In the genomic region with DNA sequence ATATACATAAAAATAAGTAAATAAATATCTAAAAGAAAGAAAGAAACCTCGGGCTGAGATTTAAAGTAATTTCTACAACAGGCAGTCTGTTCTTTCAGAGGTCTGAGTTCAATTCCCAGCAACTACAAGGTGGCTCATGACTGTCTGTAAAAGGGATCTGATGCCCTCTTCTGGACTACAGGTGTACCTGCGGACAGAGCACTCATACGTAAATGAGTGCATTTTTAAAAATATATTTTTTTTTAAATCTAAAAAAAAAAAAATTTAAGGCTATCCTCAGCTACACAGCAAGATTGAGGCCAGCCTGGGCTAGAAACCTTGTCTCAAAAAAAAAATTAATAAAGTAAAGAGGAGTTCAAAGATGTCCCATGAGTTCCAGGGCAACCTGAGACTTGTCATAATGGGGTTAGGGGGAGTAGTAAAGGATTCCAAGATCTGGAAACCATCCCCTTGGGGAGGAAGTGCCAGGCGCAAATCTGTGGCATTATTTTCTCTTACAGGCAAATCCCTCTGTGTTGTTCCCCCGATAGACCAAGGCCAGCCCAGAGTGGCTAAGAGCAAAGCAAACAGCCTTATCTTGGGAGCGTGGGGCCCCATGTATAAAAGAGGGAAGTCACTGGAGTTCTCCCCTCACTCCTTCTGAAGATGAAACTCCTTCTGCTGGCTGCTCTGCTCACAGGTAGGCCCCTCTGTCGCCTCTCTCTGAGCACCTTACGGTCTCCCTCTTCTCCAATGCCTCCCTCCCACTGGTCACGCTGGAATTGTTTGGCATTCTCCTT, we compare ENCODE assay signal across 16 mouse cellular contexts. TPM values are rescaled to one million over a fixed set of nuclear protein-coding genes. Genes with fewer than 3 reads are reported as not detected.
DNase-seq lines count a peak whose midpoint lies in the region; ATAC-seq and TF ChIP-seq lines count a peak whose summit lies in the region.
"Had no signal": no experiment of that assay in that cellular context is flagged by ENCODE, and none has a peak within 500 bp of the region (broad histone marks: within the 10 kb centered on the region; RNA-seq: fewer than 3 reads in every experiment).

A gene (plus strand): TSS at position 621 of the 779 bp plus-strand sequence.

- H3K4me3 ChIP-seq in midbrain, postnatal 0 days (ENCODE audit: low read depth, low read length): no peak within 1 kb of the TSS
- no peak within 1 kb of the TSS for H3K4me3 ChIP-seq in midbrain, embryonic 14.5 days (replicated peaks; ENCODE audit: low read depth, low read length)
- no peak within 1 kb of the TSS for H3K4me3 ChIP-seq in intestine, postnatal 0 days (ENCODE audit: low read depth, low read length)
- H3K4me3 ChIP-seq in stomach, postnatal 0 days (ENCODE audit: low read depth, low read length): 0 out of 2 replicates have a peak within 1 kb of the TSS, but pooled peaks have one; percentile 8
- H3K4me3 ChIP-seq: kidney, embryonic 15.5 days; liver, embryonic 13.5 days; midbrain, embryonic 15.5 days had no signal

- H3K36me3 ChIP-seq in midbrain, postnatal 0 days (ENCODE audit: insufficient read depth, low read length): no peaks in the 10 kb centered on the region
- no peaks in the 10 kb centered on the region for H3K36me3 ChIP-seq in midbrain, embryonic 14.5 days (ENCODE audit: control insufficient read depth, insufficient read depth, low read length)
- H3K36me3 ChIP-seq in intestine, postnatal 0 days (ENCODE audit: control insufficient read depth, insufficient read depth): no peaks in the 10 kb centered on the region
- no peaks in the 10 kb centered on the region for H3K36me3 ChIP-seq in stomach, postnatal 0 days (ENCODE audit: control insufficient read depth, insufficient read depth, low read length)
- H3K36me3 ChIP-seq: kidney, embryonic 15.5 days; liver, embryonic 13.5 days; midbrain, embryonic 15.5 days had no signal

- H3K27ac ChIP-seq in midbrain, postnatal 0 days (ENCODE audit: low read depth, low read length): no peak within 1 kb of the TSS
- H3K27ac ChIP-seq in midbrain, embryonic 14.5 days (replicated peaks; ENCODE audit: low read depth, low read length): no peak within 1 kb of the TSS
- no peak within 1 kb of the TSS for H3K27ac ChIP-seq in intestine, postnatal 0 days (ENCODE audit: low read depth, low read length)
- no peak within 1 kb of the TSS; the same call in 1 of the 2 replicates for H3K27ac ChIP-seq in stomach, postnatal 0 days (replicated peaks)
- H3K27ac ChIP-seq: kidney, embryonic 15.5 days; liver, embryonic 13.5 days; midbrain, embryonic 15.5 days had no signal

- peak; percentile 48 for TF ChIP-seq CTCF in midbrain, postnatal 0 days (IDR thresholded peaks at IDR 0.05)
- peak; percentile 53 for TF ChIP-seq CTCF in intestine, postnatal 0 days (IDR thresholded peaks at IDR 0.05; ENCODE audit: low read depth)
- TF ChIP-seq CTCF in stomach, postnatal 0 days (IDR thresholded peaks at IDR 0.05; ENCODE audit: low read depth): peak; percentile 61

- DNase-seq in embryo, embryonic 10.5 days (ENCODE audit: low spot score): peak; percentile 54
- DNase-seq in embryo, embryonic 9.5 days (ENCODE audit: extremely low spot score): no peak
- DNase-seq in midbrain, postnatal 0 days (ENCODE audit: low spot score): no peak
- DNase-seq in midbrain, embryonic 14.5 days: no peak
- peak; percentile 76 for DNase-seq in stomach, postnatal 0 days (ENCODE audit: low spot score)
- no peak for DNase-seq in ovary, adult 18-20 months (ENCODE audit: low spot score)
- DNase-seq in urinary bladder, postnatal 36 days (ENCODE audit: low spot score in 2 of 2): no peak
- DNase-seq: adrenal gland, adult 2 months; cerebellum, adult 9-10 months; heart, postnatal 14 days; liver, embryonic 13.5 days; thymus, postnatal 25 days had no signal

- no peak for ATAC-seq in midbrain, postnatal 0 days (ENCODE audit: low FRiP score)
- no peak for ATAC-seq in midbrain, embryonic 14.5 days (ENCODE audit: low FRiP score, low TSS enrichment)
- ATAC-seq in intestine, postnatal 0 days: peak; percentile 72
- peak; percentile 49; the same call in 1 of the 2 replicates for ATAC-seq in stomach, postnatal 0 days (ENCODE audit: low FRiP score, low TSS enrichment)
- ATAC-seq: midbrain, embryonic 15.5 days had no signal

- 53% methylated on average over 9 of the region's 9 CpGs for whole genome bisulfite sequencing in midbrain, postnatal 0 days
- 51% methylated on average over 9 of the region's 9 CpGs for WGBS in midbrain, embryonic 14.5 days
- 22% methylated on average over 9 of the region's 9 CpGs for whole genome bisulfite sequencing in intestine, postnatal 0 days
- 38% methylated on average over 9 of the region's 9 CpGs for WGBS in stomach, postnatal 0 days

- H3K9ac ChIP-seq in midbrain, postnatal 0 days (replicated peaks; ENCODE audit: low read length, poor library complexity, severe bottlenecking): no peak within 1 kb of the TSS
- H3K9ac ChIP-seq in midbrain, embryonic 14.5 days (replicated peaks; ENCODE audit: low read length): no peak within 1 kb of the TSS
- H3K9ac ChIP-seq in intestine, postnatal 0 days (ENCODE audit: low read depth, low read length): no peak within 1 kb of the TSS
- 0 out of 2 replicates have a peak within 1 kb of the TSS, but pooled peaks have one; percentile 27 for H3K9ac ChIP-seq in stomach, postnatal 0 days (ENCODE audit: low read length)
- H3K9ac ChIP-seq: kidney, embryonic 15.5 days; liver, embryonic 13.5 days; midbrain, embryonic 15.5 days had no signal

- H3K9me3 ChIP-seq in midbrain, postnatal 0 days (ENCODE audit: low read length): no peaks in the 10 kb centered on the region
- H3K9me3 ChIP-seq in midbrain, embryonic 14.5 days (ENCODE audit: control insufficient read depth, low read length): no peaks in the 10 kb centered on the region
- H3K9me3 ChIP-seq in intestine, postnatal 0 days (ENCODE audit: control insufficient read depth): no peaks in the 10 kb centered on the region
- H3K9me3 ChIP-seq in stomach, postnatal 0 days (ENCODE audit: control insufficient read depth, low read length): no peaks in the 10 kb centered on the region
- H3K9me3 ChIP-seq: kidney, embryonic 15.5 days; liver, embryonic 13.5 days; midbrain, embryonic 15.5 days had no signal

- no peaks in the 10 kb centered on the region for H3K27me3 ChIP-seq in midbrain, postnatal 0 days (ENCODE audit: insufficient read depth, low read length)
- H3K27me3 ChIP-seq in midbrain, embryonic 14.5 days (ENCODE audit: control insufficient read depth, insufficient read depth, low read length): no peaks in the 10 kb centered on the region
- H3K27me3 ChIP-seq in intestine, postnatal 0 days (replicated peaks; ENCODE audit: control insufficient read depth, insufficient read depth, low read length): no peaks in the 10 kb centered on the region
- no peaks in the 10 kb centered on the region for H3K27me3 ChIP-seq in stomach, postnatal 0 days (ENCODE audit: control insufficient read depth, insufficient read depth, low read length)
- H3K27me3 ChIP-seq: kidney, embryonic 15.5 days; midbrain, embryonic 15.5 days had no signal

- H3K4me2 ChIP-seq in midbrain, postnatal 0 days (ENCODE audit: low read depth, low read length, poor library complexity, severe bottlenecking): no peak within 1 kb of the TSS
- H3K4me2 ChIP-seq in midbrain, embryonic 14.5 days (ENCODE audit: low read length): no peak within 1 kb of the TSS
- H3K4me2 ChIP-seq in intestine, postnatal 0 days (replicated peaks; ENCODE audit: low read depth): no peak within 1 kb of the TSS
- peak within 1 kb of the TSS; percentile 14; the same call in 1 of the 2 replicates for H3K4me2 ChIP-seq in stomach, postnatal 0 days (replicated peaks; ENCODE audit: low read depth)
- H3K4me2 ChIP-seq: kidney, embryonic 15.5 days; liver, embryonic 13.5 days; midbrain, embryonic 15.5 days had no signal

- H3K4me1 ChIP-seq in midbrain, postnatal 0 days (ENCODE audit: insufficient read depth, low read length): no peaks in the 10 kb centered on the region
- no peaks in the 10 kb centered on the region for H3K4me1 ChIP-seq in midbrain, embryonic 14.5 days (ENCODE audit: control insufficient read depth, insufficient read depth, low read length)
- H3K4me1 ChIP-seq in intestine, postnatal 0 days (replicated peaks; ENCODE audit: control insufficient read depth, insufficient read depth, low read length): no peaks in the 10 kb centered on the region
- H3K4me1 ChIP-seq in stomach, postnatal 0 days (replicated peaks; ENCODE audit: control insufficient read depth, insufficient read depth): no peaks in the 10 kb centered on the region

- no peak for TF ChIP-seq EP300 in stomach, postnatal 0 days (optimal IDR thresholded peaks at IDR 0.05)

RNA-seq across cellular contexts. Expression of the gene that starts here (rescaled TPM):
- total RNA-seq in midbrain, postnatal 0 days (2014; rRNA removed): not detected in 2 replicates
- not detected in 2 replicates for polyA plus RNA-seq in midbrain, postnatal 0 days (2015; fragmentation: Nextera tagmentation; extraction: Ambion mirVana)
- polyA plus RNA-seq in midbrain, embryonic 14.5 days (2014; fragmentation: Nextera tagmentation; extraction: Ambion mirVana): not detected in 2 replicates
- polyA plus RNA-seq in intestine, postnatal 0 days (2015; fragmentation: Nextera tagmentation; extraction: Ambion mirVana): 0.78 and 0.98 TPM in 2 replicates
- polyA plus RNA-seq in stomach, postnatal 0 days (2015; fragmentation: Nextera tagmentation; extraction: Ambion mirVana): 464 and 489 TPM in 2 replicates
- total RNA-seq: adrenal gland, adult 2 months; gastrocnemius, postnatal 4 days; heart, postnatal 14 days had no signal
- polyA plus RNA-seq: adrenal gland, adult 2 months; liver, embryonic 13.5 days; midbrain, embryonic 15.5 days had no signal

Comparison
In these comparisons a context has a peak if more than half of its experiments do, and no peak if none do; other contexts are left out.
1. RNA of the gene that starts here (polyA plus RNA-seq): 464 to 489 TPM in stomach, postnatal 0 days; 0.78 to 0.98 TPM in intestine, postnatal 0 days, not detected in midbrain, postnatal 0 days and not detected in midbrain, embryonic 14.5 days; every median in the first group is over 100 times any median in the second.
2. DNase-seq: peak in embryo, embryonic 10.5 days (single experiment) and stomach, postnatal 0 days (single experiment); none in embryo, embryonic 9.5 days (single experiment), midbrain, postnatal 0 days (single experiment), midbrain, embryonic 14.5 days (single experiment), ovary, adult 18-20 months (single experiment) and urinary bladder, postnatal 36 days (0 of 2).
3. Peak in ATAC-seq in intestine, postnatal 0 days; RNA of the gene not detected or under 1 TPM.
4. Peak in every context shown above with its lines, with median percentiles within 50 percentile points of each other: CTCF ChIP-seq.